Mouse (Mus musculus): ENCODE measurements around the gene Tecta. TPM values are rescaled to one million over a fixed set of nuclear protein-coding genes. Genes with fewer than 3 reads are reported as not detected.

Gene Tecta
- polyA plus RNA-seq (2012; rRNA removed) = 0.69 and 4.0 TPM in 2 replicates

GRCm38 (mm10) chr9:42399829-42400228 lies at the start of gene Tecta:
Tecta (minus strand) TSS chr9:42399929.

Other genes starting within 250 kb of the Tecta start
- 48.3 and 52.6 TPM in 2 replicates for gene Sc5d, start 135.7 kb downstream of the Tecta start, polyA plus RNA-seq (2012; rRNA removed)
- 18.0 TPM in 2 replicates for gene Tbcel, start 107.9 kb upstream of the Tecta start, polyA plus RNA-seq (2012; rRNA removed)

Data from central nervous system, embryonic 14 days (tissue).